Mouse (Mus musculus) spleen, embryonic (tissue): ENCODE results near the gene Xylt1.

Experiments used
- CTCF ChIA-PET: fragments of 350-600 bp; sonication (Branson Sonifier 250); formaldehyde crosslinking; loops from one replicate; lab custom pipeline; 2022; lab: Charles Lee

The Xylt1 gene

DNA sequence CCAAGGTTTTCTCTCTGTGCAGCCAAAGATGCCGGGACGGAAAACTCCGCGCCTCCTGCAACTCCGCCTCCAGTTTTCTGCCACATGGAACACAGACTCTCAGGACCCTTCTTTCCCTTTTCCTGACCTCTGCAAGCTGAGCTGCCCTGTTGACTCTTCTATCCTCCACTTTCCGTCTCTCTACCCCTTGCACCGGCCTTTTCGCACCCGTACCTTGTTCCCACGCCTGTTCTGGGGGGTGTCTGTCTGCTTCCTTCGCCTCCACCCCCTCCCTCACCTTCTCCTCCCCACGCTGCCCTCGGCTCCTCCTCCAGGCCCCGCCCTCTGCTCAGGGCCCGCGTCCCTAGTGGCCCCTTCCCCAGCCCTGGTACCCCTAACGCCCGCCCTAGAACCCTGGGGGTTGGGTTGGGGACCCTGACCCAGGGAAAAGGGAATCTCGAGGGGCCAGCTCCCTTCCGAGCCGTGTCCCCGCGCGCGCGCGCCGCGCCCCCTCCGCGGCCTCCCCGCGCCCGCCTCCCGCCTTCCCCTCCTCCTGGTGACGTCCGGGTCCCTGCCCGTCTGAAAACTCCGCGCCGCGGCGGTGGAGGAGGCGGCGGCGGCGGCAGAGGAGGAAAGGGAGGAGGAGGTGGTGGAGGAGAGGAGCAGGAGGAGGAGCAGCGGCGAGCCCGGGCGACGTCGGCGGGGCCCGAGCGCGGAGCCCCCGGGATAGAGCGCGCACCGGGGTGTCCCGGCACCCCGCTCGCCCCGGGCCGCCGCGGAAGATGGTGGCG lies at the start of gene Xylt1:
TSS of gene Xylt1 (plus strand) at position 562 of the 770 bp plus-strand sequence.
- CTCF ChIA-PET: no interaction called here

DNA sequence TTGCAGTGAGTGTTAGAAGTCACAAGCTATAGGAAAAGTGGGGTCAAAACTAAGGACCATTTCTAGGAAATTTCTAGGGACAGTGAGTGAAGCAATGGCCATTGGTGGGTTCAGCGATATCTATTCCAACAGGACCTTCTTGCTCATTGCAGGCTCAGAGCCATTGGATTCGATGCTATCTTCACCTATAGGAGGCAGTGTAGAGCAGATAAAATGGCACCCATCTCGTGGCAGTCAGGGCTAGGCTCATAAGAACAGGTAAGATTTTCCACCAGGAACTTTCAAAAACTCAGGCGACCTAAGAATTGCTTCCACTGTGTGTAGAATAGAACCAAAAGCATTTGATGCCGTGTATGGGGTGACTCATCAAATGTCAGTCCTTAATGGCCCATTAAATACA lies 46.8 kb upstream of the Xylt1 start:
- CTCF ChIA-PET: no interaction called here

DNA sequence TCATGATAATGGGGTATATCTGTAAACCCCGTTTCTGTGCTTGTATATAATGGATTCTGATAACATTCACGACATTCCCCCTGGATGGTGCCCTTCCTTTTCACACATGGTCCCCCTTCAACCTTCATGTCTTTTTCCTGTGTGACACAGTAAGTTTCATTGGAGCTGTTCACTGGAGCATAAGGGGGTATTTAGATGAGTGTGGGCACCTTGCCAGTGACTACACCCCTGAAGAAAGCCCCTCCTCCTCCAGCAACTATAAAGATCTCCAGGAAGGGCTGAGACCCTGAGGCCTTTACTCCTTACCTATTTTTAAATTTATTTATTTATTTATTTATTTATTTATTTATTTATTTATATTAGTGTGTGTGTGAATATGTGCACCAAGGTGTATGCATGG lies 24.5 kb upstream of the Xylt1 start:
- CTCF ChIA-PET: no interaction called here

DNA sequence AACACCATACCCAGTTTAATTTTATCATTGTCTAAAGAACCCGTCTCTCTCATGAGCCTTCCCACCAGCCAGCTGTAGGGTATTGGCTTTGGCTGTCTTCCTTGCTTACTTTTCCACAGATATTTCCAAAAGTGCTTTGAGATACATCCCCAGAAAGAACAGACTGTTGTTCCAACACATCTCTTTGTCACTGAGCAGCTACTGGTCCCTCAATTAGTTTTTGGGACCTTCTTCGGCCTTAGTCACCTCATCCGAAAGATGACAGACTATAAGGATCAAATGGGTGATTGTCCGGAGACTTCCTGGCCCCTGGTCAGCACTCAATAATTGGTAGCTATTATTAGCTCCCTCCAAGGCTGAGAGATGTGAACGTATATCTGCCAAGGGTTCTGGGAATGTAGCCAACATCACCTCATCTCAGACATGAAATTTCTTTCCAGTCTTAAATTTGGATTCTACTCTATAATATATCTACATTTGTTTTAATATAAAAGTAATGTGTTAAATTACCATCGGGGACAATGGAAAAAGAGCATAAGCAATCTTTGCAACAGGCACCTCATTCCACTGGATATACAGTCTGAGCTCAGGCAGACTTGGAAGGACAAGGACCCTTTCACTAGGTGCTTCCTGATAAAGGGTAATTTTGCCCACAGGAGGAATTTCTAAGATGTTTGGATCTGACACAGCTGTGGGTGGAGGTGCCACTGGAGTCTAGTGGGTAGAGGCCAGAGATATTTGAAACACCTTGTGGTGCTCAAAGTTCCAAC lies 23.2 kb upstream of the Xylt1 start:
- CTCF ChIA-PET: no interaction called here

DNA sequence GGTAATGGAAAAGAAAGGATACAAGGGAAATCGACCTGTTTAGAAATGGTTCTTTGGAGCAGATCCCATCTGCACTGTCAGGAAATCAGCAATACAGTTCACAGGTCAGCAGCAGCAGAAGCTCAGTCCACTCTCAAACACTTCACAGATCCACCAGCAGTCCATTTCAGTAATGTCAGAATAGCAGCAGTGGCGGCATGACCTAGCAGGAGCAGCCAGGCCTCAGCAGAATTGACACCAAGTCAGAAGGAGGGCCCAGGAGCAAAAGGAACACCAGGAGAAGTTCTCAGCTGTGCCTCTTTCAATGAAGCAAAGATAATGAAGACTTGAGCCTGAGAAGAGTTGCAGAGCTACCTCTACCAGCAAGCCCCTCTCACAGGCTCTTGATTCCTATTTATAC lies 19.5 kb upstream of the Xylt1 start:
- CTCF ChIA-PET: interaction anchor here (0.7 kb wide), 1 partner anchor 13 kb away, joined by 3 read pairs; no protein-coding TSS in a partner anchor

DNA sequence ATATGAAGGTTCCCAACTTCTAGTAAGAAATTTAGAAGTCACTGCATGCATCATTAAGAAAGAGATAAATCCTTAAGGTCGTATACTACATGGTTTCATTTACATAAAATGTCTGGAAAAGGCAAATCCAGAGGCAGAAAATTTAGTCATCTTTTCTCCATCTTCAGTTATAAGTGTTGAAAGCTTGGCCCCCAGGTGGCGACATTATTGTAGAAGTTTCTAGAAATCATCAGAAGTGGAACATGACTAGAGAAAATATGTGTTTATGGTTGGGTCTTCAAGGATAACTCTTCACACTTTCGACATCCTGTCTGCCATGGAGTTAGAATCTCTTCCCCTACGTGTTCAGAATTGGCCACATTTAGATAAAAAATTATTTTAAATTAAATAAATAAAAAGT lies 18.3 kb upstream of the Xylt1 start:
- CTCF ChIA-PET: interaction anchor here (0.6 kb wide), 1 partner anchor 367 kb away, joined by 4 read pairs; no protein-coding TSS in a partner anchor

DNA sequence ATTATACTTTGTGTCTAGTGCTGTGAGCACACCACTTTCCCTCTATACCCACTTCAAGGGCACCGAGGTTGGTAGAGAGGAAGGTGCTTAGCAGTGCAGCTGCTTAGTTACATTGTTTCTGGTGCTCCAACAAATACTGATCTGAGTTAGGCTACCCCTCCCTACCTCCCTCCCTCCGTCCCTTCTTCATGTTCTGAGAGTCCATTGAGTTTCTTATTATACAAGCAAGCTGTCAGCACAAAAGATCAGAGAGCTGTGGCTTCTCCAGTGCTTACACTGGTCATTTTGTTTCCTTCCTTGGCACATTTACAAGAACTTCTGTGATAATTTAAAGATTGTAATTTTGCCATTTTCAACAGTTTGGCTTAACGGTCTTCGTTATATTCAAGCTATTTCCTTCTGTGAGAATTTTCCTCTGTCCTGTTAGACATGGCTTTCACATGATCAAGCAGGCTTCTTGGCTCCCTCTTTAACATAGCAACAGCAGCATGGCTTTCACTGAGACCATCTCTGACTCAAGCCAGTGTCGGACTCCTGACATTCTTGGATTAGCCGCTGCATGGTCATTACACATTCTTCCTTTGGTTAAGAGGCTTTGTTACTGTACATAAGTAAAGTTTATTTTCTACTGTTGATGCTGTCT lies 12.0 kb upstream of the Xylt1 start:
- CTCF ChIA-PET: no interaction called here

DNA sequence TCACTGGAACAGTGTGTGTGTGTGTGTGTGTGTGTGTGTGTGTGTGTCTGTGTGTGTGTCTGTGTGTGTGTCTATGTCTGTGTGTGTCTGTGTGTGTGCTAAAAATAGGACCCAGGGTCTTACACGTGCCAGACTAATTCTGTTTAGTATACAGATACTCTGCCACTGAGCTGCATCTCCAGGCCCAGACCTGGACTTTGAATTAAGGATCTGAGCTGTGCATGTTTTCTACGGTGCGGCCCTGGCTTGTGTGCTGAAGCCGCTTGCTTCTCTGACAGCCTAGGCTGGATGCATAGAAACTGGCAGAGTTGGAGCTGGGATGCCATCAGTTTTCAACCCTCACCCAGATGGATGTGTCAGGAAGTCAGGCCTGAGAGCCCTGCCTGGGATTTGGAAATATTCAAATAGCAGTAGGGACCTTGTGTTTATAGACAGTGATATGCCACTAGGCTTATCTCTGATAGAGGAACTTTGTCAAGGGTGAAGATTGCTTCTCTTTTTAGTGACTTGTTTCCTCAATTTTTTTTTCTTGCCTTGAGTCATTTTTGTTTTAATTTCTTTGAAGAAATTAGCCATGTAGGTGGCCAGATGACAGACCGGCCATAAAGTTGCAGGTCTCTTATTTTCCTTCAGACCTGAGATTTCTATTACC lies 11.4 kb upstream of the Xylt1 start:
- CTCF ChIA-PET: no interaction called here

DNA sequence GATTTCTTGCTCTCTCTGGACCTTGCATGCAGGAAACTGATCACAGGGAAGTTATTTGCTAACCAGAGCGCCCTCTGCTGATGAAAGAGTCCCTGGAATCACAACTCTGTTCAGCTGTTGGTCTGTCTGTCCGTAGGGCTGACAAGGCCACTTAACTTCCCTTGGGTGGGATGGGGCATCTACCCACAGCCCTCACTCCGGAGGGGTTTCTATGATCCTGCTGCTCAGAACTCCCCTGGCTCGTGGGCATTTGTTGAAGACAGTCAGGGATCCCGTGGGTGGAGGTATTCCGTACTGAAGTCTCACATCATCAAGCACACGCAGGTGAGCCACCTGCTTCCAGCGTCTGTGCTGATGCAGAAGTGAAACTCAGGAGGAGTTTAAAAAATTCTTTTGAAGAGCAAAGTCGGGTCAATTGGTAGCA lies 4.9 kb upstream of the Xylt1 start:
- CTCF ChIA-PET: no interaction called here

DNA sequence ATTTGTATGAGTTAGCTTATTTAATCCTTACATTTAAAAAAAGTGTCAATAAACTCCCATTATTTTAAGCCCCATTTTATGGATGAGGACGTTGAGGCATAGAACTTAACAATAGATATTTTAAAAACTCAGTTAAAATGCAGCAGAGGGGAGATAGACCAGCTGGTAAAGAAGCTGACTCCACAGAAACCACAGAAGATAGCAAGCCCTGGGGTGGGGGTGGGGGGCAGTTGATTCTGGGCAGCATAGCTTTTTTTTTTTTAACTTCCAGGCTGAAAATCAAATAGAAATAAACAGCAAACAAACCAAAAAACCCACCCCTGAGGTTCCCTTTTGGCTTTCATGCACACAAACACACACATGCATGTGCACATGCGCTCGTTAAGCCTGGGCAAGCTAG lies 3.6 kb upstream of the Xylt1 start:
- CTCF ChIA-PET: interaction anchor here (0.6 to 1.3 kb wide), 5 partner anchors 37 to 246 kb away, joined by 3 to 11 read pairs (median 4); no protein-coding TSS in a partner anchor

DNA sequence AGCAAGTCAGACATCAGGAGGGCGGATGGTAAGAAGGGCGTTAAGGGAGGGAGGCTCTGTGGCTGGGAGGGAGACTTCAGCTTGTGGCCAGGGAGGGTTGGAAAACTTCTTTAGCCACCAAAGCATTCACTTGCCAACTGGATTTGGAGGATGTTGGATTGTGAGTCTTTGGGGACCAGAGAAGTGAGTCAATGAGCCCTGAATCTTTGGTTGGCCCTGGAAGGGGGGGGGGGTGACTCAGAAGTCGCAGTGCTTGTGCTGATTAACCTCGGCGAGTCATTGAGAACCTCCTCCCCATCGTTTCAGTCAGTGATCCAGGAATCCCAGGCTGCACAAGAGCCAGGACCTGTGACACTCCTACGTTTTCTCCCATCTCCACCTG lies 752 bp upstream of the Xylt1 start:
- CTCF ChIA-PET: interaction anchor here (0.7 kb wide), 1 partner anchor 8 kb away, joined by 5 read pairs; no protein-coding TSS in a partner anchor

DNA sequence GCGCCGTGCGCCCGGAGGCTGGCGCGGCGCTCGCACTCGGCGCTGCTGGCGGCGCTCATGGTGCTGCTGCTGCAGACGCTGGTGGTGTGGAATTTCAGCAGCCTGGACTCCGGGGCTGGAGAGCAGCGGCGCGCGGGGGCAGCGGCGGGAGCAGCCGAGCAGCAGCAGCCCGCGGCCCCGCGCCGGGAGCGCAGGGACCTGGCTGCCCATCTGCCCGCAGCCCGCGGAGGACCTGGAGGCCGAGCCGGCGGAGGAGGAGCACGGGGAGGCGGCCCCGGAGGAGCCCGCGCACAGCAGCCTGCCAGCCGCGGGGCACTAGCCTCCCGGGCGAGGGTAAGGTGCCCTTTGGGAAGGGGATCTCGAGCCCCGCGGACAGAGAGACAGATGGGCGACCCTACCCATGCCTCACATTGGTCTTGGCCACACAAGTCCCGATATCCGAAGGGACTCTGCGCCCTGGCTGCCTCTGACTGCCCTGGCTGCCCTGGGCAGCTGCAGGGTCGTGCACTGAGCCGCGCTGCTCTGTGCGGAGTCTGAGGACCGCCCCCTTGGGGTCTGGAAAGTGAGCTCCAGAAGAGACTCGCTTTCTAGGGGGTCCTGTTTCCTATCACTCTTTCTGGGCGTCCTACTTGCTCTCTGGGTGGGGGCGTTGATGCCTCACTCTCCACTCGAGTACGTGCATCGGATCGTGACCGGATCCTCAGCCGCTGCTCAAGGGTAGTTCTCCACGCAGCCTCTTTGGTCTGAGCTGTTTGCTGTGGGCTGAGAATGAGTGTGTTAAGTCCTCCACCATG lies 606 bp downstream of the Xylt1 start:
- CTCF ChIA-PET: interaction anchor here (0.5 to 1.4 kb wide), 2 partner anchors 74 to 104 kb away, joined by 3 to 5 read pairs; no protein-coding TSS in a partner anchor

DNA sequence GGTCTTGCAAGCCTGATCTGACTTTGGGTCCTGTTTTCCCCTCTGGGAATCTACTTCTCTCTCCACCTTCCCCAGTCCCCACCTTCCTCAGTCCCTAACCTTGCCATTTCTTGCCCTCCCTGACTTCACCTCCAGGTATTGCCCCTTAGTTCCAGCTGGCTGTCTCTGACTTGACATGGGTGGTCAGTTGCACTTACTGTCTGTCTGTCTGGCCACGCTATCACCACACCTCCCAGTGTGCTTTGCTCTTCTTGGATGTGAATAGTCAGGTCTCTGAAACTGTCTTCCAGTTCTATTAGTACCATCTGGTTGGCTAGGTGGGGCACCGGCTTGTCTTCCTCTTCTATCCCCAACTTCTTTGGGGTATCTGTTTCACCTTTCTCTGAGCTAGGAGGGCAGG lies 1.2 kb downstream of the Xylt1 start:
- CTCF ChIA-PET: interaction anchor here (0.5 to 1.4 kb wide), 3 partner anchors 13 to 103 kb away, joined by 3 to 5 read pairs (median 4); no protein-coding TSS in a partner anchor

DNA sequence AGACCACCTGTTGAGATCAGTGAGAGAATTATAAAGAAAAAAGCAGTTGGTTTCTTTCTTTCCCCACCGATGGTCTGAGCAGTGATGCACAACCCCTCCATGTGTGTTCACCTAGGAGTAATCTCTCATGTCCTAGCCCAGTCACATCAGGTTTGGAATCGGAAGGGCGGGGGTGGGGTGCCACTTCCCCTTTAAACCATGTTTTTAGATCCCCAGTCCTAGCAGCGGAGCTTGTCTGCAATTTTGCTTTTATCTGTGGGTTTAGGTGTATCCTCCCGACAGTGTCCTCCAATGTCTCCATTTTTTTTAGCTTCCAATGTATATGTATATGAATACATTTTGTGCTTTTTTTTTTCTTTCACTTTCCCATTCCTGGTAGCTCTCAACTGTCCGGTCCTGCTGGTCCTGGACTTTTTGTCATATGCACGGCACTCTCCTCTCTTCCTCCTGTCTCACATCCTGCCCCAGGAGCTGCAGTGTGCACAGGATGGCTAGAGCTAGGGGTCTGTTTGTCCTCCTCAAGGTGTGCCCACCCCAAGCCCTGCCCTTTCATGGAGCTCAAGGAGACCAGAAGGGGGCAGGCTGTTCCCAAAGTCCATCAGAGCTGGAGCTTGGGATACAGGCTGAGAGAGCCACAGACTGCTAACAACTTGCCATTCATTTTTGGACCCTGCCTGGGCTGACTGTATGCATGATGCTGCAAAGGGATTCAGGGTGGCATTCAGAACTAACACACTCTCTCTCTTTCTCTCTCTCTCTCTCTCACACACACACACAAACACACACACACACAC lies 2.6 kb downstream of the Xylt1 start:
- CTCF ChIA-PET: interaction anchor here (0.6 to 1.4 kb wide), 2 partner anchors 102 to 119 kb away, joined by 3 read pairs; no protein-coding TSS in a partner anchor

DNA sequence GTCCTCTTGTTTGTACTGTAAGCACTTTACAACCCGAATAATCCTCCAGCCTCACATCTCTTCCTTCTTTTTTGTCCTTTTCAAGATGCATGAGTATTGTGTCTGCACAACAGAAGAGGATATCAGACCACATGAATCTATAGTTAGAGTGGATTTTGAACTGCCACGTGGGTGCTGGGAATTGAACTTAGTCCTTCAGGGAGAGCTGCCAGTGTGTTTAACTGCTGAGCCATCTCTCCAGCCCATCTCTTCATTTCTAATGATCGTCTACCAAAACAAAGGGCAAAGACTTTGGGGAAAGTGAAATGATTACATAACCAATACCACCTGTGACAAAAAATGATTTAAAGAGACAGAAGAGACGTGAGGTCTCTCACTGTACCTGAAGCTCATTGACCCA lies 5.6 kb downstream of the Xylt1 start:
- CTCF ChIA-PET: interaction anchor here (0.6 to 0.9 kb wide), 2 partner anchors 33 to 83 kb away, joined by 3 read pairs; no protein-coding TSS in a partner anchor

DNA sequence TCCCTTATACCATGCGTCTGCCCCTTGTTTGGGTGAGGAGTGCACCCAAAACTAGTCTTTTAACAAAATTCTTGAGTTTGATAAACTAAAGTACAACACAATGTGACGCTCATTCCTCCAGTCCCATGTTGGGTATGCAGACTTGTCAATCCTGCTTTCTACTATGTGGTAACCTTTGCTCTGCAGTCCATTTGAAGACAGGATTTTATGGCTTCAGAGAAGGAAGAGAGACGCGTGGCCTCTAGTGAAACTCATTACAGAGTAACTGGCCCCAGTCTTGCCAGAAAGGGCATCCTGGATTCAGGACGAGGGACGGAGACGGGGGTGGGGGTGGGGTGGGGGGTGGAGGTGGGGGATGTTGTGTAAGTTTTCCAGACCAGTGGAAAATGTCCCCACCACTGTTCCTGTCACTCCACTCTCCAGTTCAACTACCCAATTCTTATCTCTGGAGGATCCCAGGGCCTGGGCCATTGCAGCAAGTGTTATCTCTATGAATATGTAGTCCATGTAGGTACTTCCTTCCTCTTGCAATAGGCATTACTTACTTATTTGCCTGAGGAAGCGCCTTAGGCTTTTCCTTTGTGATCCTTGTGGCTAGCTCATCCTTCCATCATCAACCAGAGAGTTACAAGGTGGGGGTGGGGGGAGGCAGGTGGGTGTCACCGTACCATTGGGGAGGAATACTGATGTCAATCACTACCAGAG lies 7.7 kb downstream of the Xylt1 start:
- CTCF ChIA-PET: interaction anchor here (0.5 to 0.7 kb wide), 2 partner anchors 9 to 38 kb away, joined by 5 to 6 read pairs; no protein-coding TSS in a partner anchor

DNA sequence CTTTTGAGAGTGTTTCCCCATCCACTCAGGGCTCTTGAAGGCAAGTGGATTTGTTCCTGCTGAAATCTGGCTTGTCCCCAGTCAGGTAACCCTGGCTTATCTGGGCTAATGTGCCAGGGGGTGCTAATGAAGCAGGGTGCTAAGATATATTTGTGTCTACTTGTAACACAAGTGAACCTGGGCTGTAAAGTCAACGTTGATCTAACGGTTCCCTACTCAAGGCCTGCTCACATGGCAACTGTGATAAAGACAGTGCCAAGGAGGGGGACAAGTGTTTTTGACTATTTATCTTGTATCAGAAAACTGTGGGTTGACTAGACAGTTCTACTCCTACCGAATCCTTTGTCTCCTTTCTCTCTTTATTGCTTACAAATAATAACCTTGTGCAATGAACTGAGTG lies 8.3 kb downstream of the Xylt1 start:
- CTCF ChIA-PET: interaction anchor here (0.7 kb wide), 1 partner anchor 37 kb away, joined by 6 read pairs; no protein-coding TSS in a partner anchor

DNA sequence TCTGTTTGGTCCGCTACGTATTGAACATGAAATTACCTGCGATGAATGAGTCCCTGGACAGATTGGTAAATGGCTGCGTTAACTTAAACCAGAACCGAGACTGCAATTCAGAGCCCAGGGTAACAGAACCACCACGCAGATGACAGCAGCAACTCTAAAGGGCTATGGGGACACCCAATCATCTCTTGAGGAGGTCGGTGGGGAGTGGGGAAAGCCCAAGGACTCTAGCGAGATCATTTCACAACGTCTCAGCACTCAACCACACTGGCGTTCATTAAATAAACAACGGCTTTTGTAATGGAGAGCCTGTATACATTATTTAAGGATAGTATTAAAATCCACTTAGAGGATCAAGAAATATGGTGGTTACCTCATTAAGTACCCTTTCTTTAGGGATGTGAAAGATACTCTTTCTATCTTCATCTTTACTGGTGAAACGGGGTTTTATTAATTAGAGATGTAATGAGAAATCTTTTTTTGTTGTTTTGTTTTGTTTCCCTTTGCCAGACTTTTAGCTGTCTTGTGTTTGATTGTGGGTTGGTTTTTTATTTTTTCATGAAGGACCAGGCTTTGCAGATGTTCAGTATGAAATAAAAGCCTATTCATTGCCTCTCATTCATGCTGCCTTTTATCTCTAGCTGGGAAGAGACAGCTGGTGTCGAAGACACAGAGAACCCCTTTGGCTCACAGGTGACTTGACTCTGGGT lies 12.2 kb downstream of the Xylt1 start:
- CTCF ChIA-PET: no interaction called here
